Mouse (Mus musculus): Measurements from ENCODE around the gene Slc25a11. TPM values are rescaled to one million over a fixed set of nuclear protein-coding genes. Genes with fewer than 3 reads are reported as not detected.

Gene Slc25a11
- total RNA-seq, 2 experiments from 2014 or later: 264 to 408 TPM

GRCm38 (mm10) chr11:70645461-70646258, 1.6 kb downstream of the Slc25a11 start:
- no peak for TF ChIP-seq CTCF (IDR thresholded peaks at IDR 0.05)
- H3K27ac ChIP-seq: peak overlapping the region; percentile 97
- intact Hi-C loops (cut with DNase I): loop anchor here (10.0 kb wide), 1 partner anchor 651 kb away; the partner anchor contains the start of genes Gabarap and Phf23
- no peak for DNase-seq
- peak overlapping the region; percentile 91 for H3K4me3 ChIP-seq

GRCm38 (mm10) chr11:70644564-70645103, 2.6 kb downstream of the Slc25a11 start:
- no peak for TF ChIP-seq CTCF (IDR thresholded peaks at IDR 0.05)
- intact Hi-C loops (cut with DNase I): loop anchor here (10.0 kb wide), 1 partner anchor 650 kb away; the partner anchor contains the start of genes Gabarap and Phf23
- no peak overlapping the region; the same call in 1 of the 2 replicates for H3K4me3 ChIP-seq
- H3K27ac ChIP-seq: peak overlapping the region; percentile 66
- no peak for DNase-seq

GRCm38 (mm10) chr11:70643051-70643450, 4.2 kb downstream of the Slc25a11 start:
- peak; percentile 75 for DNase-seq
- TF ChIP-seq CTCF (IDR thresholded peaks at IDR 0.05): no peak
- Histone ChIP-seq H3K4me3 (no peak overlapping the region), H3K27ac (peak overlapping the region; percentile 66)
- intact Hi-C loops (cut with DNase I): loop anchor here (10.0 kb wide), 1 partner anchor 648 kb away; the partner anchor contains the start of genes Gabarap and Phf23

- intact Hi-C loops (cut with DNase I): loop anchor here (10.0 kb wide), 1 partner anchor 646 kb away; the partner anchor contains the start of genes Gabarap and Phf23
- TF ChIP-seq CTCF (IDR thresholded peaks at IDR 0.05): no peak
- H3K27ac ChIP-seq: no peak overlapping the region
- DNase-seq: no peak
- no peak overlapping the region for H3K4me3 ChIP-seq
Measured at GRCm38 (mm10) chr11:70641241-70641640, 6.0 kb downstream of the Slc25a11 start.

- TF ChIP-seq CTCF (IDR thresholded peaks at IDR 0.05): no peak
- intact Hi-C loops (cut with DNase I): loop anchor here (10.0 kb wide), 1 partner anchor 645 kb away; the partner anchor contains the start of genes Gabarap and Phf23
- Histone ChIP-seq H3K4me3 (no peak overlapping the region), H3K27ac (no peak overlapping the region)
- DNase-seq: no peak
Measured at GRCm38 (mm10) chr11:70639976-70640375, 7.3 kb downstream of the Slc25a11 start.

GRCm38 (mm10) chr11:70638714-70639278, 8.5 kb downstream of the Slc25a11 start, which contains the start of gene Gp1ba:
Gene Gp1ba, plus strand, starts transcription at chr11:70639122.
- intact Hi-C loops (cut with DNase I): no loop called here
- no peak for DNase-seq
- Histone ChIP-seq H3K27ac (no peak within 1 kb of the TSS), H3K4me3 (no peak within 1 kb of the TSS)
- TF ChIP-seq CTCF (IDR thresholded peaks at IDR 0.05): no peak

- TF ChIP-seq CTCF (IDR thresholded peaks at IDR 0.05): no peak
- DNase-seq: no peak
- intact Hi-C loops (cut with DNase I): no loop called here
- H3K4me3 ChIP-seq: no peak overlapping the region
- H3K27ac ChIP-seq: no peak overlapping the region
Measured at GRCm38 (mm10) chr11:70638293-70638692, 9.0 kb downstream of the Slc25a11 start.

- Histone ChIP-seq H3K4me3 (no peak overlapping the region), H3K27ac (no peak overlapping the region)
- DNase-seq: no peak
- intact Hi-C loops (cut with DNase I): no loop called here
- no peak for TF ChIP-seq CTCF (IDR thresholded peaks at IDR 0.05)
Measured at GRCm38 (mm10) chr11:70637764-70638163, 9.5 kb downstream of the Slc25a11 start.

- intact Hi-C loops (cut with DNase I): no loop called here
- Histone ChIP-seq H3K27ac (no peak overlapping the region), H3K4me3 (no peak overlapping the region)
- no peak for TF ChIP-seq CTCF (IDR thresholded peaks at IDR 0.05)
- no peak for DNase-seq
Measured at GRCm38 (mm10) chr11:70635601-70636000, 11.7 kb downstream of the Slc25a11 start.

GRCm38 (mm10) chr11:70630129-70630528, 17.1 kb downstream of the Slc25a11 start:
- DNase-seq: no peak
- intact Hi-C loops (cut with DNase I): no loop called here
- H3K4me3 ChIP-seq: no peak overlapping the region
- peak overlapping the region; percentile 38; the same call in 1 of the 2 replicates for H3K27ac ChIP-seq
- TF ChIP-seq CTCF (IDR thresholded peaks at IDR 0.05): no peak

GRCm38 (mm10) chr11:70629557-70629956, 17.7 kb downstream of the Slc25a11 start:
- peak; percentile 55 for TF ChIP-seq CTCF (IDR thresholded peaks at IDR 0.05)
- intact Hi-C loops (cut with DNase I): loop anchor here (2.0 kb wide), 1 partner anchor 125 kb away; no protein-coding TSS in a partner anchor
- Histone ChIP-seq H3K4me3 (no peak overlapping the region), H3K27ac (no peak overlapping the region)
- DNase-seq: no peak

- TF ChIP-seq CTCF (IDR thresholded peaks at IDR 0.05): no peak
- DNase-seq: no peak
- H3K27ac ChIP-seq: no peak overlapping the region
- intact Hi-C loops (cut with DNase I): loop anchor here (2.0 kb wide), 1 partner anchor 126 kb away; no protein-coding TSS in a partner anchor
- H3K4me3 ChIP-seq: no peak overlapping the region
Measured at GRCm38 (mm10) chr11:70628431-70628830, 18.8 kb downstream of the Slc25a11 start.

- TF ChIP-seq CTCF (IDR thresholded peaks at IDR 0.05): no peak
- intact Hi-C loops (cut with DNase I): no loop called here
- no peak for DNase-seq
- Histone ChIP-seq H3K27ac (no peak overlapping the region), H3K4me3 (no peak overlapping the region)
Measured at GRCm38 (mm10) chr11:70626877-70627276, 20.4 kb downstream of the Slc25a11 start.

Data from gastrocnemius, adult 2 months (tissue).